Mouse (Mus musculus): ENCODE data around the gene Gm49373. TPM values are rescaled to one million over a fixed set of nuclear protein-coding genes. Genes with fewer than 3 reads are reported as not detected.

Gene Gm49373
- polyA plus RNA-seq, 1 experiment from 2014 or later, result 0.60 TPM

GRCm38 (mm10) chr9:21032491-21032890 is 40.4 kb downstream of the Gm49373 start:
- Histone ChIP-seq H3K4me1 (peaks cover 68% of the 10 kb centered on the region), H3K4me2 (peak overlapping the region; percentile 99), H3K36me3 (0 out of 2 replicates have a peak, but pooled peaks cover 1% of the 10 kb centered on the region), H3K27me3 (peaks cover 88% of the 10 kb centered on the region), H3K27ac (no peak overlapping the region), H3K9ac (no peak overlapping the region), H3K9me3 (no peaks in the 10 kb centered on the region), H3K4me3 (peak overlapping the region; percentile 54)
- WGBS, result 5% methylated on average over 7 of the region's 7 CpGs
- no peak for ATAC-seq (ENCODE audit: insufficient number of reproducible peaks, low FRiP score, low TSS enrichment, low read depth)

GRCm38 (mm10) chr9:21031896-21032351 is 41.0 kb downstream of the Gm49373 start, which contains the start of gene Icam5:
TSS of gene Icam5 (plus strand) at chr9:21032073.
- peaks cover 86% of the 10 kb centered on the region for H3K27me3 ChIP-seq
- no peaks in the 10 kb centered on the region for H3K9me3 ChIP-seq
- peaks cover 6% of the 10 kb centered on the region; the same call in 1 of the 2 replicates for H3K36me3 ChIP-seq
- under 1% methylated on average over 35 of the region's 35 CpGs for WGBS
- peaks cover 63% of the 10 kb centered on the region for H3K4me1 ChIP-seq
- H3K27ac ChIP-seq, result peak within 1 kb of the TSS; percentile 40
- H3K4me2 ChIP-seq, result peak within 1 kb of the TSS; percentile 99
- ATAC-seq (ENCODE audit: insufficient number of reproducible peaks, low FRiP score, low TSS enrichment, low read depth), result no peak
- H3K9ac ChIP-seq, result peak within 1 kb of the TSS; percentile 31; the same call in 1 of the 2 replicates
- H3K4me3 ChIP-seq, result peak within 1 kb of the TSS; percentile 54

- H3K4me3 ChIP-seq, result peak overlapping the region; percentile 54
- H3K9me3 ChIP-seq, result no peaks in the 10 kb centered on the region
- 0 out of 2 replicates have a peak overlapping the region, but pooled peaks have one; percentile 2 for H3K9ac ChIP-seq
- peaks cover 11% of the 10 kb centered on the region; the same call in 1 of the 2 replicates for H3K36me3 ChIP-seq
- WGBS, result under 1% methylated on average over 36 of the region's 36 CpGs
- H3K27ac ChIP-seq, result peak overlapping the region; percentile 40
- H3K27me3 ChIP-seq, result peaks cover 80% of the 10 kb centered on the region
- H3K4me1 ChIP-seq, result peaks cover 57% of the 10 kb centered on the region
- ATAC-seq (ENCODE audit: insufficient number of reproducible peaks, low FRiP score, low TSS enrichment, low read depth), result peak; percentile 3; the same call in 1 of the 2 replicates
- H3K4me2 ChIP-seq, result peak overlapping the region; percentile 98
Observed at GRCm38 (mm10) chr9:21031251-21031895, 41.5 kb downstream of the Gm49373 start.

- whole genome bisulfite sequencing, result 2% methylated on average over 13 of the region's 13 CpGs
- Histone ChIP-seq H3K27ac (peak overlapping the region; percentile 40), H3K4me3 (peak overlapping the region; percentile 54), H3K9ac (0 out of 2 replicates have a peak overlapping the region, but pooled peaks have one; percentile 2), H3K36me3 (peaks cover 11% of the 10 kb centered on the region; the same call in 1 of the 2 replicates), H3K9me3 (no peaks in the 10 kb centered on the region), H3K4me2 (peak overlapping the region; percentile 98), H3K4me1 (peaks cover 53% of the 10 kb centered on the region), H3K27me3 (peaks cover 74% of the 10 kb centered on the region)
- peak; percentile 53; the same call in 1 of the 2 replicates for ATAC-seq (ENCODE audit: insufficient number of reproducible peaks, low FRiP score, low TSS enrichment, low read depth)
Observed at GRCm38 (mm10) chr9:21030781-21031250, 42.1 kb downstream of the Gm49373 start.

- Histone ChIP-seq H3K4me3 (peak overlapping the region; percentile 54), H3K36me3 (peaks cover 11% of the 10 kb centered on the region; the same call in 1 of the 2 replicates), H3K9me3 (no peaks in the 10 kb centered on the region), H3K27ac (no peak overlapping the region), H3K27me3 (peaks cover 68% of the 10 kb centered on the region), H3K4me1 (peaks cover 50% of the 10 kb centered on the region), H3K9ac (no peak overlapping the region), H3K4me2 (peak overlapping the region; percentile 98)
- 23% methylated on average over 22 of the region's 22 CpGs for WGBS
- ATAC-seq (ENCODE audit: insufficient number of reproducible peaks, low FRiP score, low TSS enrichment, low read depth), result no peak
Observed at GRCm38 (mm10) chr9:21030055-21030600, 42.8 kb downstream of the Gm49373 start.

- Histone ChIP-seq H3K27ac (no peak within 1 kb of the TSS), H3K9me3 (no peaks in the 10 kb centered on the region), H3K9ac (0 out of 2 replicates have a peak within 1 kb of the TSS, but pooled peaks have one; percentile 14), H3K27me3 (peaks cover 61% of the 10 kb centered on the region), H3K36me3 (peaks cover 11% of the 10 kb centered on the region; the same call in 1 of the 2 replicates), H3K4me1 (peaks cover 45% of the 10 kb centered on the region), H3K4me3 (peak within 1 kb of the TSS; percentile 54), H3K4me2 (peak within 1 kb of the TSS; percentile 98)
- 3% methylated on average over 37 of the region's 37 CpGs for WGBS
- no peak for ATAC-seq (ENCODE audit: insufficient number of reproducible peaks, low FRiP score, low TSS enrichment, low read depth)
Observed at GRCm38 (mm10) chr9:21029291-21030054, 43.4 kb downstream of the Gm49373 start, which contains the start of gene Icam4. TSS of gene Icam4 (plus strand) at chr9:21029373.

- Histone ChIP-seq H3K36me3 (peaks cover 11% of the 10 kb centered on the region; the same call in 1 of the 2 replicates), H3K4me1 (peaks cover 44% of the 10 kb centered on the region), H3K9ac (no peak overlapping the region), H3K4me3 (no peak overlapping the region), H3K4me2 (no peak overlapping the region), H3K9me3 (no peaks in the 10 kb centered on the region), H3K27ac (no peak overlapping the region), H3K27me3 (peaks cover 54% of the 10 kb centered on the region)
- ATAC-seq (ENCODE audit: insufficient number of reproducible peaks, low FRiP score, low TSS enrichment, low read depth), result no peak
- WGBS, result 50% methylated on average over 6 of the region's 6 CpGs
Observed at GRCm38 (mm10) chr9:21028560-21029110, 44.3 kb downstream of the Gm49373 start.

- no peak overlapping the region for H3K4me3 ChIP-seq
- WGBS, result 37% methylated on average over 8 of the region's 8 CpGs
- H3K4me2 ChIP-seq, result no peak overlapping the region
- ATAC-seq (ENCODE audit: insufficient number of reproducible peaks, low FRiP score, low TSS enrichment, low read depth), result no peak
- H3K27ac ChIP-seq, result no peak overlapping the region
- peaks cover 46% of the 10 kb centered on the region for H3K27me3 ChIP-seq
- H3K4me1 ChIP-seq, result peaks cover 37% of the 10 kb centered on the region
- H3K36me3 ChIP-seq, result peaks cover 11% of the 10 kb centered on the region; the same call in 1 of the 2 replicates
- no peak overlapping the region for H3K9ac ChIP-seq
- no peaks in the 10 kb centered on the region for H3K9me3 ChIP-seq
Observed at GRCm38 (mm10) chr9:21027774-21028290, 45.1 kb downstream of the Gm49373 start.

GRCm38 (mm10) chr9:21026849-21027248 is 46.0 kb downstream of the Gm49373 start:
- Histone ChIP-seq H3K4me2 (no peak overlapping the region), H3K36me3 (peaks cover 11% of the 10 kb centered on the region; the same call in 1 of the 2 replicates), H3K9ac (no peak overlapping the region), H3K9me3 (no peaks in the 10 kb centered on the region), H3K27me3 (peaks cover 37% of the 10 kb centered on the region), H3K27ac (no peak overlapping the region), H3K4me1 (peaks cover 27% of the 10 kb centered on the region), H3K4me3 (no peak overlapping the region)
- WGBS, result 81% methylated on average over 12 of the region's 12 CpGs
- ATAC-seq (ENCODE audit: insufficient number of reproducible peaks, low FRiP score, low TSS enrichment, low read depth), result no peak

GRCm38 (mm10) chr9:21025258-21025810 is 47.6 kb downstream of the Gm49373 start:
- Histone ChIP-seq H3K4me2 (no peak overlapping the region), H3K9me3 (no peaks in the 10 kb centered on the region), H3K4me3 (no peak overlapping the region), H3K27ac (no peak overlapping the region), H3K27me3 (peaks cover 26% of the 10 kb centered on the region), H3K36me3 (peaks cover 13% of the 10 kb centered on the region; the same call in 1 of the 2 replicates), H3K9ac (no peak overlapping the region), H3K4me1 (peaks cover 13% of the 10 kb centered on the region)
- 65% methylated on average over 19 of the region's 19 CpGs for WGBS
- no peak for ATAC-seq (ENCODE audit: insufficient number of reproducible peaks, low FRiP score, low TSS enrichment, low read depth)
